Mouse (Mus musculus) CH12.LX (cell line): Measurements from ENCODE around the gene H2-Q1.
"Not testable (repeated sequence)": the region's sequence is repeated elsewhere in the genome, so short reads cannot be mapped to it uniquely, and the experiment has no call there.

Experiments used
- CHD2 ChIP-seq: IDR thresholded peaks from 2 replicates; pipeline ENCODE4 v1.6.1; 2011; ENCODE audit warnings: low read length, improper control_type of control experiment
- CTCF ChIP-seq, 2 experiments: IDR thresholded peaks in 1 of 2; conservative IDR thresholded peaks in 1 of 2; 2 replicates each; pipeline ENCODE4 v1.5.1; 2011 to 2012; ENCODE audit warnings: low read depth in 2 of 2, low read length in 2 of 2, improper control_type of control experiment in 1 of 2, inconsistent platforms in 1 of 2, mild to moderate bottlenecking in 1 of 2, moderate library complexity in 1 of 2
- GABPA ChIP-seq: IDR thresholded peaks from 2 replicates; pipeline ENCODE4 v1.6.1; 2012; ENCODE audit warnings: low read depth, low read length, improper control_type of control experiment, inconsistent platforms; ENCODE audit not compliant: insufficient replicate concordance
- NRF1 ChIP-seq: IDR thresholded peaks from 2 replicates; pipeline ENCODE4 v1.6.1; 2014; ENCODE audit warnings: low read depth, mild to moderate bottlenecking, inconsistent platforms, low read length, improper control_type of control experiment, moderate library complexity
- POLR2A ChIP-seq: IDR thresholded peaks from 2 replicates; pipeline ENCODE4 v1.6.1; 2011; ENCODE audit warnings: low read depth, mild to moderate bottlenecking, improper control_type of control experiment, low read length
- POLR2AphosphoS2 ChIP-seq: IDR thresholded peaks from 2 replicates; pipeline ENCODE4 v1.6.1; 2011; ENCODE audit warnings: low read depth, low read length, improper control_type of control experiment
- RCOR1 ChIP-seq: conservative IDR thresholded peaks from 2 replicates; pipeline ENCODE4 v1.6.1; 2012; ENCODE audit warnings: low read depth, mild to moderate bottlenecking, inconsistent platforms, low read length, improper control_type of control experiment
- TBP ChIP-seq: conservative IDR thresholded peaks from 2 replicates; pipeline ENCODE4 v1.6.1; 2011; ENCODE audit warnings: low read depth, low read length, improper control_type of control experiment
- ZKSCAN1 ChIP-seq: IDR thresholded peaks from 2 replicates; pipeline ENCODE4 v1.6.1; 2012; ENCODE audit warnings: low read depth, inconsistent platforms, low read length, improper control_type of control experiment, borderline replicate concordance

- not testable (repeated sequence) for TF ChIP-seq RCOR1; CTCF (conservative IDR thresholded peaks at IDR 0.05 in 1 of 2, IDR thresholded peaks at IDR 0.05 in 1 of 2; ENCODE audit: low read depth in 2 of 2, low read length in 2 of 2); POLR2A; POLR2AphosphoS2; GABPA; NRF1; CHD2; TBP; ZKSCAN1
Observed at GRCm38 (mm10) chr17:35331546-35331945, 11.3 kb downstream of the H2-Q1 start.
